ENCODE assay signal across 11 mouse cellular contexts in genomic region chr12:102646586-102647260, GRCm38 (mm10). TPM values are rescaled to one million over a fixed set of nuclear protein-coding genes. Genes with fewer than 3 reads are reported as not detected.
DNase-seq lines count a peak whose midpoint lies in the region; ATAC-seq and TF ChIP-seq lines count a peak whose summit lies in the region.
"Had no signal": no experiment of that assay in that cellular context is flagged by ENCODE, and none has a peak within 500 bp of the region (broad histone marks: within the 10 kb centered on the region; RNA-seq: fewer than 3 reads in every experiment).

No protein-coding gene starts in this region.

- intact Hi-C loops in gastrocnemius, adult 2 months (cut with DNase I), result no loop called here
- intact Hi-C loops in gastrocnemius, postnatal 36 days (cut with DNase I), result no loop called here

- H3K9me3 ChIP-seq in forebrain, embryonic 16.5 days (ENCODE audit: control insufficient read depth, low read length), result no peaks in the 10 kb centered on the region
- H3K9me3 ChIP-seq: midbrain, embryonic 12.5 days had no signal

- no peak overlapping the region for H3K9ac ChIP-seq in forebrain, embryonic 16.5 days (replicated peaks; ENCODE audit: low read depth, low read length)
- H3K9ac ChIP-seq: midbrain, embryonic 12.5 days had no signal

- H3K27me3 ChIP-seq in forebrain, embryonic 16.5 days (replicated peaks; ENCODE audit: control insufficient read depth, insufficient read depth, low read length), result no peaks in the 10 kb centered on the region
- H3K27me3 ChIP-seq: midbrain, embryonic 12.5 days had no signal

- H3K4me2 ChIP-seq in forebrain, embryonic 16.5 days (ENCODE audit: low read length), result no peak overlapping the region
- H3K4me2 ChIP-seq: midbrain, embryonic 12.5 days had no signal

- peak; percentile 60 for ATAC-seq in megakaryocyte progenitor cell, adult 5-6 weeks (replicated peaks; ENCODE audit: poor library complexity)
- no peak for ATAC-seq in forebrain, embryonic 16.5 days

- TF ChIP-seq CTCF in gastrocnemius, adult 2 months (IDR thresholded peaks at IDR 0.05), result no peak
- 0 out of 2 replicates have a peak, but pooled peaks have one; percentile 21 for TF ChIP-seq CTCF in bone marrow macrophage, adult 2 months (IDR thresholded peaks at IDR 0.05; ENCODE audit: low read depth, low read length)

- peak overlapping the region; percentile 38 for H3K27ac ChIP-seq in gastrocnemius, adult 2 months
- peak overlapping the region; percentile 98 for H3K27ac ChIP-seq in bone marrow macrophage, adult 2 months (ENCODE audit: insufficient read depth, low read depth, low read length)
- no peak overlapping the region for H3K27ac ChIP-seq in forebrain, embryonic 16.5 days (ENCODE audit: low read length)
- H3K27ac ChIP-seq: midbrain, embryonic 12.5 days had no signal

- H3K4me3 ChIP-seq in gastrocnemius, adult 2 months, result no peak overlapping the region
- H3K4me3 ChIP-seq in bone marrow macrophage, adult 2 months (ENCODE audit: insufficient read depth, low read length), result peak overlapping the region; percentile 17
- H3K4me3 ChIP-seq in forebrain, embryonic 16.5 days (replicated peaks; ENCODE audit: low read length), result no peak overlapping the region
- H3K4me3 ChIP-seq: erythroblast, embryonic 14.5 days; midbrain, embryonic 12.5 days had no signal

- no peak for TF ChIP-seq POLR2A in bone marrow macrophage, adult 2 months (IDR thresholded peaks at IDR 0.05; ENCODE audit: borderline replicate concordance, low read depth, low read length)

- peaks cover 51% of the 10 kb centered on the region for H3K4me1 ChIP-seq in bone marrow macrophage, adult 2 months (ENCODE audit: control insufficient read depth, insufficient read depth, low read length)
- peaks cover 26% of the 10 kb centered on the region for H3K4me1 ChIP-seq in forebrain, embryonic 16.5 days (replicated peaks; ENCODE audit: control insufficient read depth, insufficient read depth, low read length)
- H3K4me1 ChIP-seq: midbrain, embryonic 12.5 days had no signal

- 89% methylated on average over 7 of the region's 7 CpGs for WGBS in forebrain, embryonic 16.5 days

- H3K36me3 ChIP-seq in forebrain, embryonic 16.5 days (ENCODE audit: control insufficient read depth, insufficient read depth), result no peaks in the 10 kb centered on the region
- H3K36me3 ChIP-seq: midbrain, embryonic 12.5 days had no signal

- DNase-seq in gastrocnemius, adult 2 months, result no peak
- no peak for DNase-seq in gastrocnemius, postnatal 36 days
- peak; percentile 49 to 63 for DNase-seq in kidney, postnatal 36 days
- no peak for DNase-seq in cerebellum, postnatal 36 days
- no peak for DNase-seq in layer of hippocampus, postnatal 36 days
- DNase-seq: thymus, postnatal 36 days had no signal

RNA-seq across cellular contexts. Expression of gene Itpk1, which starts 58.0 kb away (rescaled TPM):
- 1 to 10 TPM; 6.5 to 6.6 TPM for total RNA-seq in gastrocnemius, adult 2 months (2021)
- 1 to 10 TPM; 6.3 to 8.4 TPM for total RNA-seq in gastrocnemius, postnatal 36 days (2021)
- polyA plus RNA-seq in bone marrow macrophage, adult 2 months (2012; ENCODE audit: insufficient read depth, insufficient read length, missing spikeins), result 23.5 and 28.0 TPM in 2 replicates
- 8.6 and 10.5 TPM in 2 replicates for total RNA-seq in megakaryocyte progenitor cell, adult 5-6 weeks (2015)
- total RNA-seq in megakaryocyte progenitor cell, adult 5-6 weeks (2017), result 15.1 and 15.3 TPM in 2 replicates
- 66.5 and 68.7 TPM in 2 replicates for polyA plus RNA-seq in forebrain, embryonic 16.5 days (2015; fragmentation: Nextera tagmentation; extraction: Ambion mirVana)
- total RNA-seq in layer of hippocampus, postnatal 36 days (2021), result 10 to 100 TPM; 64.3 to 64.8 TPM

Comparison
In these comparisons a context has a peak if more than half of its experiments do, and no peak if none do; other contexts are left out.
1. DNase-seq: peak in kidney, postnatal 36 days (2 of 2); none in gastrocnemius, adult 2 months (single experiment), gastrocnemius, postnatal 36 days (0 of 2), cerebellum, postnatal 36 days (0 of 2) and layer of hippocampus, postnatal 36 days (0 of 2).
2. RNA of gene Itpk1, which starts 58.0 kb away (total RNA-seq): 64.3 to 64.8 TPM in layer of hippocampus, postnatal 36 days; 8.6 to 15.3 TPM in megakaryocyte progenitor cell, adult 5-6 weeks, 6.3 to 8.4 TPM in gastrocnemius, postnatal 36 days and 6.5 to 6.6 TPM in gastrocnemius, adult 2 months; every median in the first group is over 4 times any median in the second.